Mouse (Mus musculus): ENCODE results near the gene Smcr8. TPM values are rescaled to one million over a fixed set of nuclear protein-coding genes. Genes with fewer than 3 reads are reported as not detected.

The Smcr8 gene
- 3.7 and 3.9 TPM in 2 replicates for polyA plus RNA-seq (2015; fragmentation: Nextera tagmentation; extraction: Ambion mirVana)

- peak within 1 kb of the TSS; percentile 88 for H3K9ac ChIP-seq
- peak within 1 kb of the TSS; percentile 81 for H3K4me3 ChIP-seq
- H3K36me3 ChIP-seq: peaks cover 30% of the 10 kb centered on the region
- WGBS: under 1% methylated on average over 62 of the region's 62 CpGs
- H3K27me3 ChIP-seq (replicated peaks): no peaks in the 10 kb centered on the region
- H3K9me3 ChIP-seq: no peaks in the 10 kb centered on the region
- peaks cover 67% of the 10 kb centered on the region for H3K4me1 ChIP-seq
- H3K4me2 ChIP-seq: peak within 1 kb of the TSS; percentile 93
- peak; percentile 91 for ATAC-seq (ENCODE audit: extremely low read depth, insufficient number of reproducible peaks, low FRiP score, low TSS enrichment)
- peak within 1 kb of the TSS; percentile 91 for H3K27ac ChIP-seq (replicated peaks)
Measured at GRCm38 (mm10) chr11:60776829-60777740, at the start of gene Smcr8, which contains the start of gene Top3a. Gene Smcr8, plus strand, starts transcription at chr11:60777524. Gene Top3a, minus strand, starts transcription at chr11:60777365.

- peaks cover 50% of the 10 kb centered on the region for H3K36me3 ChIP-seq
- H3K4me2 ChIP-seq: peak within 1 kb of the TSS; percentile 82
- peak; percentile 80 for ATAC-seq (ENCODE audit: extremely low read depth, insufficient number of reproducible peaks, low FRiP score, low TSS enrichment)
- peak within 1 kb of the TSS; percentile 91 for H3K27ac ChIP-seq (replicated peaks)
- no peaks in the 10 kb centered on the region for H3K27me3 ChIP-seq (replicated peaks)
- H3K4me1 ChIP-seq: peaks cover 30% of the 10 kb centered on the region
- H3K4me3 ChIP-seq: peak within 1 kb of the TSS; percentile 91
- peak within 1 kb of the TSS; percentile 97 for H3K9ac ChIP-seq
- no peaks in the 10 kb centered on the region for H3K9me3 ChIP-seq
- WGBS: under 1% methylated on average over 44 of the region's 44 CpGs
Measured at GRCm38 (mm10) chr11:60728260-60728761, 49.0 kb upstream of the Smcr8 start, which contains the start of gene Mief2. Gene Mief2, plus strand, starts transcription at chr11:60728398.

- Histone ChIP-seq H3K4me3 (peak overlapping the region; percentile 91), H3K9ac (peak overlapping the region; percentile 97), H3K36me3 (peaks cover 49% of the 10 kb centered on the region), H3K9me3 (no peaks in the 10 kb centered on the region), H3K27ac (replicated peaks) (0 out of 2 replicates have a peak overlapping the region, but pooled peaks have one; percentile 91), H3K27me3 (replicated peaks) (no peaks in the 10 kb centered on the region), H3K4me1 (peaks cover 34% of the 10 kb centered on the region), H3K4me2 (peak overlapping the region; percentile 82)
- ATAC-seq (ENCODE audit: extremely low read depth, insufficient number of reproducible peaks, low FRiP score, low TSS enrichment): no peak
- WGBS: 62% methylated on average over 6 of the region's 6 CpGs
Measured at GRCm38 (mm10) chr11:60729217-60729641, 48.1 kb upstream of the Smcr8 start.

GRCm38 (mm10) chr11:60730169-60730568 lies 47.2 kb upstream of the Smcr8 start:
- no peak for ATAC-seq (ENCODE audit: extremely low read depth, insufficient number of reproducible peaks, low FRiP score, low TSS enrichment)
- Histone ChIP-seq H3K9me3 (no peaks in the 10 kb centered on the region), H3K27ac (replicated peaks) (no peak overlapping the region), H3K36me3 (peaks cover 40% of the 10 kb centered on the region), H3K4me1 (peaks cover 37% of the 10 kb centered on the region), H3K4me2 (no peak overlapping the region), H3K4me3 (no peak overlapping the region), H3K9ac (peak overlapping the region; percentile 97; the same call in 1 of the 2 replicates), H3K27me3 (replicated peaks) (no peaks in the 10 kb centered on the region)
- WGBS: 84% methylated on average over 9 of the region's 9 CpGs

GRCm38 (mm10) chr11:60731251-60731650 lies 46.1 kb upstream of the Smcr8 start:
- peaks cover 31% of the 10 kb centered on the region for H3K4me1 ChIP-seq
- no peaks in the 10 kb centered on the region for H3K27me3 ChIP-seq (replicated peaks)
- peaks cover 45% of the 10 kb centered on the region for H3K36me3 ChIP-seq
- ATAC-seq (ENCODE audit: extremely low read depth, insufficient number of reproducible peaks, low FRiP score, low TSS enrichment): no peak
- H3K4me3 ChIP-seq: no peak overlapping the region
- H3K9ac ChIP-seq: 0 out of 2 replicates have a peak overlapping the region, but pooled peaks have one; percentile 14
- no peak overlapping the region for H3K27ac ChIP-seq (replicated peaks)
- no peaks in the 10 kb centered on the region for H3K9me3 ChIP-seq
- WGBS: 81% methylated on average over 14 of the region's 14 CpGs
- H3K4me2 ChIP-seq: no peak overlapping the region

- WGBS: 74% methylated on average over 2 of the region's 2 CpGs
- ATAC-seq (ENCODE audit: extremely low read depth, insufficient number of reproducible peaks, low FRiP score, low TSS enrichment): no peak
- Histone ChIP-seq H3K27ac (replicated peaks) (no peak overlapping the region), H3K36me3 (peaks cover 57% of the 10 kb centered on the region), H3K4me2 (no peak overlapping the region), H3K4me1 (peaks cover 14% of the 10 kb centered on the region), H3K4me3 (no peak overlapping the region), H3K27me3 (replicated peaks) (no peaks in the 10 kb centered on the region), H3K9ac (no peak overlapping the region), H3K9me3 (no peaks in the 10 kb centered on the region)
Measured at GRCm38 (mm10) chr11:60734206-60734605, 43.1 kb upstream of the Smcr8 start.

- H3K4me1 ChIP-seq: 0 out of 2 replicates have a peak, but pooled peaks cover 7% of the 10 kb centered on the region
- no peak overlapping the region for H3K27ac ChIP-seq (replicated peaks)
- no peak overlapping the region for H3K4me3 ChIP-seq
- no peaks in the 10 kb centered on the region for H3K27me3 ChIP-seq (replicated peaks)
- no peak for ATAC-seq (ENCODE audit: extremely low read depth, insufficient number of reproducible peaks, low FRiP score, low TSS enrichment)
- H3K9ac ChIP-seq: no peak overlapping the region
- WGBS: 76% methylated on average over 5 of the region's 5 CpGs
- peaks cover 66% of the 10 kb centered on the region for H3K36me3 ChIP-seq
- no peak overlapping the region for H3K4me2 ChIP-seq
- no peaks in the 10 kb centered on the region for H3K9me3 ChIP-seq
Measured at GRCm38 (mm10) chr11:60735191-60735590, 42.1 kb upstream of the Smcr8 start.

GRCm38 (mm10) chr11:60736491-60736890 lies 40.8 kb upstream of the Smcr8 start:
- H3K4me2 ChIP-seq: no peak overlapping the region
- H3K36me3 ChIP-seq: peaks cover 66% of the 10 kb centered on the region
- no peak overlapping the region for H3K27ac ChIP-seq (replicated peaks)
- 0 out of 2 replicates have a peak, but pooled peaks cover 7% of the 10 kb centered on the region for H3K4me1 ChIP-seq
- 77% methylated on average over 3 of the region's 3 CpGs for WGBS
- no peak for ATAC-seq (ENCODE audit: extremely low read depth, insufficient number of reproducible peaks, low FRiP score, low TSS enrichment)
- no peaks in the 10 kb centered on the region for H3K9me3 ChIP-seq
- H3K27me3 ChIP-seq (replicated peaks): no peaks in the 10 kb centered on the region
- no peak overlapping the region for H3K9ac ChIP-seq
- H3K4me3 ChIP-seq: no peak overlapping the region

- no peaks in the 10 kb centered on the region for H3K27me3 ChIP-seq (replicated peaks)
Measured at GRCm38 (mm10) chr11:60737450-60737849, 39.9 kb upstream of the Smcr8 start.

GRCm38 (mm10) chr11:60740321-60740720 lies 37.0 kb upstream of the Smcr8 start:
- Histone ChIP-seq H3K9ac (no peak overlapping the region), H3K27ac (replicated peaks) (no peak overlapping the region), H3K4me1 (no peaks in the 10 kb centered on the region), H3K4me2 (no peak overlapping the region), H3K9me3 (no peaks in the 10 kb centered on the region), H3K27me3 (replicated peaks) (no peaks in the 10 kb centered on the region), H3K4me3 (no peak overlapping the region), H3K36me3 (peaks cover 78% of the 10 kb centered on the region)
- 93% methylated on average over 3 of the region's 3 CpGs for WGBS
- ATAC-seq (ENCODE audit: extremely low read depth, insufficient number of reproducible peaks, low FRiP score, low TSS enrichment): no peak

More at GRCm38 (mm10) chr11:60737450-60737849, 39.9 kb upstream of the Smcr8 start:
- Histone ChIP-seq H3K4me3 (no peak overlapping the region), H3K9ac (no peak overlapping the region), H3K4me1 (0 out of 2 replicates have a peak, but pooled peaks cover 7% of the 10 kb centered on the region), H3K9me3 (no peaks in the 10 kb centered on the region), H3K36me3 (peaks cover 66% of the 10 kb centered on the region), H3K4me2 (no peak overlapping the region), H3K27ac (replicated peaks) (no peak overlapping the region)
- no peak for ATAC-seq (ENCODE audit: extremely low read depth, insufficient number of reproducible peaks, low FRiP score, low TSS enrichment)

GRCm38 (mm10) chr11:60755570-60755969 lies 21.8 kb upstream of the Smcr8 start:
- H3K27ac ChIP-seq (replicated peaks): no peak overlapping the region
- ATAC-seq (ENCODE audit: extremely low read depth, insufficient number of reproducible peaks, low FRiP score, low TSS enrichment): no peak
- peaks cover 94% of the 10 kb centered on the region for H3K36me3 ChIP-seq

More at GRCm38 (mm10) chr11:60755570-60755969, 21.8 kb upstream of the Smcr8 start:
- no peak overlapping the region for H3K4me3 ChIP-seq
- H3K9ac ChIP-seq: no peak overlapping the region
- no peaks in the 10 kb centered on the region for H3K9me3 ChIP-seq
- H3K4me2 ChIP-seq: no peak overlapping the region
- no peaks in the 10 kb centered on the region for H3K4me1 ChIP-seq
- H3K27me3 ChIP-seq (replicated peaks): no peaks in the 10 kb centered on the region
- WGBS: 91% methylated on average over 7 of the region's 7 CpGs

Measured in heart, embryonic 13.5 days (tissue).